Mouse (Mus musculus): Measurements from ENCODE around the gene Hist1h3b.
A peak's percentile ranks its signal among the peaks of the same experiment; 100 is the strongest.

The Hist1h3b gene

DNA sequence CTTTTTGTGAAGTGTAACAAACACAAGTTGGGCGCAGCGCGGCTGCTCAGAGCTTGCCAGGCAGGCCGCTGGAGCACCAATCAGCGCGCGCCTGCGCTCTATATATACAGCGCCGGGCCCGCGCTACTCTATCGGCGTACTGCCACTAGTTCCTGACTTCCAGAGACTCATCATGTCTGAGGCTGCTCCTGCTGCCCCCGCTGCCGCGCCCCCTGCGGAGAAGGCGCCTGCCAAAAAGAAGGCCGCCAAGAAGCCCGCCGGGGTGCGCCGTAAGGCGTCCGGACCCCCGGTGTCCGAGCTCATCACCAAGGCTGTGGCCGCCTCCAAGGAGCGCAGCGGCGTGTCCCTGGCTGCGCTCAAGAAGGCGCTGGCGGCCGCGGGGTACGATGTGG is 13.4 kb upstream of the Hist1h3b start, which contains the start of gene Hist1h1c:
Hist1h1c (plus strand) TSS at position 132 of the 392 bp plus-strand sequence.
- DNase-seq (ENCODE audit: low spot score in 2 of 2) = peak; percentile 87 to 88

DNA sequence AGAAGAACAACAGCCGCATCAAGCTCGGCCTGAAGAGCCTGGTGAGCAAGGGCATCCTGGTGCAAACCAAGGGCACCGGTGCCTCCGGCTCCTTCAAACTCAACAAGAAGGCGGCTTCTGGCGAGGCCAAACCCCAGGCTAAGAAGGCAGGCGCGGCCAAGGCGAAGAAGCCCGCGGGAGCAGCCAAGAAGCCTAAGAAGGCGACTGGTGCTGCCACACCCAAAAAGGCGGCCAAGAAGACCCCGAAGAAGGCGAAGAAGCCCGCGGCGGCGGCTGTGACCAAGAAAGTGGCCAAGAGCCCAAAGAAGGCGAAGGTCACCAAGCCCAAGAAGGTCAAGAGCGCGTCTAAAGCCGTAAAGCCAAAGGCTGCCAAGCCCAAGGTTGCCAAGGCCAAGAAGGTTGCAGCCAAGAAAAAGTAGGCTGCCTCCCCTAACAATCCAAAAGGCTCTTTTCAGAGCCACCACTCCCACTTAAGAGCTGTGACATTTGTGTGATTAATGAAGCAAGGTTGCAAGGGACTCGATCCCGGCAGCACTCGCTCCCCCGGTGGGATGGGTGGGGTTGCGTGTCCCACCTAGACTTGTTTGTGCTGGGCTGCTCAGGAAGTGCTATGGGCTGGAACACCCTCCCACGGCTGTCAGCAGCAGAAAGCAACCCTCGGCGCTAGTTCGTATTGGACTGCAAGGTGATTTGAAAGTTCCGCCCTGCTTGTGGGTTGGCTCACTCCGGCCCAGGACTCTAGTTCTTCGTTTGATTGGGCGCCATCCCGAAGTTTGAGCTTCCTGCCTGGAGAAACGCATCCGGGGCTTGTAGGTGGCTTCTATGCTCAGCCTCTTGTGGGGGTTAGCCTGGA is 12.8 kb upstream of the Hist1h3b start:
- peak; percentile 89 to 91 for DNase-seq (ENCODE audit: low spot score in 2 of 2)

DNA sequence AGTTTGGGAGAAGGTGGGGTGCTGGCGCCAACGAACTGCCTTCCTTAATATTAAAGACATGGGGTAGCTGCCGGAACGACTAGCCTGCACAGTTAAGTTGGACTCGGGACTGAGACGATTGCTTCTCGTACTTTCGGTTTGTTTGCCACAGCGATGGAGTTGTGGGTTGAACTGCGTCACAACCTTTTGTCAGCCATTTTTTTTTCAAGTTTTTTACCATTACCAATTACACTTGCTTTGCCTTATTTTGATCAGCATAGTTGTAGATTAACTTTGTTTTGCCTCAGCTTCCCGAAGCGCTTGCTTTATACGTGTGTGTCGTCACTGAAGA is 12.2 kb upstream of the Hist1h3b start:
- DNase-seq (ENCODE audit: low spot score in 2 of 2) = no peak

DNA sequence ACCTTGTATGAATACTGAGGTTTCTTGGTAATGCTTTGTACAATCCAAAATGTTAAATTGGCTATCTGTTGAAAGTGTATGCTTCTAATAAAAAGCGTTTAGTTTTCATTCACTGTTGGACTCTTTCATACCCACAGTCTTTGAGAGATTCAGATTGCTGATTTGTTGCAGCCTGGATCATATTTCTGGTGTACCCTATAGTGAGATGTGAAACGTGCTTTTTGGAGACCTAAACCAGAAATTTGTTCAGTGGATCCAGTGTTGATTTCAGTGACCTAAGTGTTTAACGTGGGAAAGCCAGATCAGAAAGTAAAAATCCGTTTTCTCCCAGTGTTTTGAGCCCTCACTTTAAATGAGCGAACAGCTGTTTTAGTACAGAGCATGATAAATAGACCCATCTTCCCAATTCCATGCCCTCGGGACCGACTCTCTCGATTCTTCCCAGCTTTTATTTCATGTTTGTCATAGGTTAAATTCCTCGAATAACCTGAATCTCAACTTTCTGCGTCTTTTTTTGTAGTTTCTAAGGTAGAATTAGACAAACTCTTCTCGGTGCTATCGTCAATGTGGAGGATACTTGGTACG is 11.7 kb upstream of the Hist1h3b start:
- no peak for DNase-seq (ENCODE audit: low spot score in 2 of 2)

DNA sequence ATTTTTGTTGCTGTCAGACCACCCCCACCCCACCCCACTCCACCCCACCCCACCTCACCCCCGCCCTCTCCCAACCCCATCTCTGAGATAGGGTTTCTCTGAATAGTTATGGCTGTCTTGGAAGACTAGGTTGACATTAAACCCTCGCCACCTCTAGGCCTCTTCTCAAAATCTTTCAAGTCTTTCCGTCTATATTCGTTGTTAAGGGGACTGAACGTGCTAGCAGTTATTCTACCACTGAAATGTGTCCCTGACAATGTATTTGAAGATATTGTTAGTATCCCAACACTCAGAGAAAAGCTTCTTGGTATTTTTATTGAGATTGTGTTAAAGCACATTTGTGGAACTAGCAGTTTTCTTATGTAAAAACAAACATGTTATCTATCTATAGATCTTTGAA is 11.2 kb upstream of the Hist1h3b start:
- DNase-seq (ENCODE audit: low spot score in 2 of 2) = no peak

DNA sequence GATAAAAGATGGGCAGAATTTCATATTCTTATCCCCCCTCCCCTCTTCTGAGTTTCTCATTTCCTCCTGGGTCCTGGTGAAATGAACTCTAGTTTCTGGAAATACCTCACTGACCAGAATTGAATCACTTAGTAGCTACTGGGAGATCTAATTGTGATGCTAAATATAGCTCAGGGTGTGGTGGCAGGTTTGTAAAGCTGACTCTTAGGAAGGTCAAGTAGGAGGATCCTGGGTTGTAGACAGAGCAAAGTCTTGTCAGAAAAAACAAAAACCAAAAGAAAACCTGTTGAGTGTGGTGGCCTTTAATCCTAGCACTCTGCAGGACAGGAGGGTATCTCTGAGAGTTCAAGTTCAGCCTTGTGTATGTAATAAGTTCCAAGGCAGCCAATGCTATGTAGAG is 10.1 kb upstream of the Hist1h3b start:
- DNase-seq (ENCODE audit: low spot score in 2 of 2) = no peak

DNA sequence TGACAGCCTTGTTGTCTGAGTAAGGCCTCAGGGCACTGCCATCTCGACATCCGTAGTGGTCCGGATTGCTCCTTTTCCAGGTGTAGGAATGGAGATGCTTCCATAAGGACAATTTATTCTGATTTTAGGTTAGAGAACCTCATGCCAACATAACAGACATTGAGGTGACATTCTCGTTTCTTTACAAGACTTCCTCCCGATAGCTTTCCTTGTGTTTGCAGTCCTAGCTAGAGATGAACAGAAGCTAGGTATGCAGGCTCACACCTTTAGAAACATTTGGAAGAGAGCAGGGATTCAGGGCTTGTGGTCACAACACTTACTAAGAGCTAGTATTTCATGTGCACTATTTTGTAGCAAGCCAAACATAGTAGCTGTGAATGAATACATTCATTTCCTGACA is 8.9 kb upstream of the Hist1h3b start:
- no peak for DNase-seq (ENCODE audit: low spot score in 2 of 2)

DNA sequence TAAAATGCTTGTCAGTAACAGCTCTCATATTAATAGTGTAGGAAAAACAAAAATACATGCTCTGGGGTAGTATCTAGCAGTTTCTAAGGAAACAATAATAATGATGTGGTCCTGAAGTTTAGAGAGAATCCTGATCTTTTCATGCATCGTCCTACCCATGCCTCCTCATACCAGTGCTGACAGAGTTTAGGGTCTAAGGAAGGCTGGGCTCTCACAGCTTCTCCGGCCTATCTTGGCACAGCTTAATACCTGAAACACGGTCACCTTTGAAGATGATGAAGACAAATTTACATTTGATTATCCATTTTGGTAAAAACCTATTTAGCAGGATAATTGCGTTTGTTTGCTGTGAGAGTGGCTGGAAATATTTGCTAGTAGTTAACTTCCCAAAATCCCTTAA is 8.1 kb upstream of the Hist1h3b start:
- DNase-seq (ENCODE audit: low spot score in 2 of 2) = no peak

DNA sequence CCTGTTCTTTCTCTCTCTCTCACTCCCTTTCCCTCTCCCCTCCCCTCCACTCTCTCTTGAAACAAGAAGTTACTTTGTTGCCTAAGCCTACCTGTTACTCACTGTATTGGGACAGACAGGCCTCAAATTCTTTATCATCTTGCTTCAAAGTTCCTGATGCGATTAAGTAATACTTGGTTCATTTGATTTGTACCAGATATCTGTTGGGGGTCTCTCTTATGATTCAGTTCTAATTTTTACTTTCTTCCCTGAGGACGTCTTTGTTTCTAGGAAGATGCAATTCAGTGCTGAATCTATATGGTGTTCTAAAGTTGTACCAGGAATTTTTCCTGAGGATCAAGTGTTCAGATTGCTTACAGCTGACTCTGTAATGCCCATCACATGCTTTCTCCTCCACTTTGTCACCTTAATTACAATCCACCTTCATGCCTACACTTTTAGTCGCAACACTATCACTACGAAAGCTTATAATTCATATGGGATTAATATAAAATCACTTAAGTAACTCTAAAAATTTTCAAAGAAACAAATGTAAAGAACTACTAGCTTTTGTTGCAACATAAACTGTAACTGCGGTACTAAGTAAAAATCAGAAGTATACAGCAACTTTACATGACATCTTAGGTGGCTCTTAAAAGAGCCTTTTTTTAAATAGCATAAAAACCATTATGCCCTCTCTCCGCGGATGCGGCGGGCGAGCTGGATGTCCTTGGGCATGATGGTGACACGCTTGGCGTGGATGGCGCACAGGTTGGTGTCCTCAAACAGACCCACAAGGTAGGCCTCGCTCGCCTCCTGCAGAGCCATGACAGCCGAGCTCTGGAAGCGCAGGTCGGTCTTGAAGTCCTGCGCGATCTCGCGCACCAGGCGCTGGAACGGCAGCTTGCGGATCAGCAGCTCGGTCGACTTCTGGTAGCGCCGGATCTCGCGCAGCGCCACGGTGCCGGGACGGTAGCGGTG is 7.4 kb upstream of the Hist1h3b start:
- DNase-seq (ENCODE audit: low spot score in 2 of 2) = no peak

DNA sequence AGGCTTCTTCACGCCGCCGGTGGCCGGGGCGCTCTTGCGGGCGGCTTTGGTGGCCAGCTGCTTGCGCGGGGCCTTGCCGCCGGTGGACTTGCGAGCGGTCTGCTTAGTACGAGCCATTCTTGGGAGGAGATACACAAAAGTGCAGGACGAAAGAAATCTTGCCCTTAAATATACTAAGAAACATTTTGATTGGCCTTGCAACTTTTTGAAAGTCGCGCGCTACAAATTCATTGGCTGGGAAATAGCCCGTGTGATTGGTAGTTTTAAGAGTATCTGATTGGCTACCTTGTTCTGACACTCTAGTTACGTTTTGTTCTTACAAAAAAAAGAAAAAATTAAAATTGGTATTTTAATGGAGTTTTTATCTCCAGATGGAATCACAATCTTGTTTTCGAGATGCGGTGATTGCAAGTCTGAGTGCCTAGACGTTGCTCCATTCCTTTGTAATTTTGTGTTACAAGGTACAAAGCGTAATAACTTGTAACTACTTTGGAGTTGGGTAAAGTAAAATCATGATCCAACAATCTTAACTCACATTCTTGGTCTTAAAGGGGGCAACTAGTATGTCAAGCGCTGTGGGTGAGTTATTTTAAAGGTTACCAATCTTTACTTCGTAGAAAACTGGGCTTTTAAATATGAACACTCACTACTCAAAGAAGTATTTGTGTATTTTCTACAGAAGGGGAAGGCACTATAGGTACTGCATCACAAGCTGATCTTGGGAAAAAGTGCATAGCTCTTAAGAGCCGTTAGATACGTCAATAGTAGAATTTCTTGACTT is 6.5 kb upstream of the Hist1h3b start, which contains the start of gene Hist1h3c:
Hist1h3c (minus strand) TSS at position 222 of the 781 bp plus-strand sequence.
- DNase-seq (ENCODE audit: low spot score in 2 of 2) = peak; percentile 62 to 84

DNA sequence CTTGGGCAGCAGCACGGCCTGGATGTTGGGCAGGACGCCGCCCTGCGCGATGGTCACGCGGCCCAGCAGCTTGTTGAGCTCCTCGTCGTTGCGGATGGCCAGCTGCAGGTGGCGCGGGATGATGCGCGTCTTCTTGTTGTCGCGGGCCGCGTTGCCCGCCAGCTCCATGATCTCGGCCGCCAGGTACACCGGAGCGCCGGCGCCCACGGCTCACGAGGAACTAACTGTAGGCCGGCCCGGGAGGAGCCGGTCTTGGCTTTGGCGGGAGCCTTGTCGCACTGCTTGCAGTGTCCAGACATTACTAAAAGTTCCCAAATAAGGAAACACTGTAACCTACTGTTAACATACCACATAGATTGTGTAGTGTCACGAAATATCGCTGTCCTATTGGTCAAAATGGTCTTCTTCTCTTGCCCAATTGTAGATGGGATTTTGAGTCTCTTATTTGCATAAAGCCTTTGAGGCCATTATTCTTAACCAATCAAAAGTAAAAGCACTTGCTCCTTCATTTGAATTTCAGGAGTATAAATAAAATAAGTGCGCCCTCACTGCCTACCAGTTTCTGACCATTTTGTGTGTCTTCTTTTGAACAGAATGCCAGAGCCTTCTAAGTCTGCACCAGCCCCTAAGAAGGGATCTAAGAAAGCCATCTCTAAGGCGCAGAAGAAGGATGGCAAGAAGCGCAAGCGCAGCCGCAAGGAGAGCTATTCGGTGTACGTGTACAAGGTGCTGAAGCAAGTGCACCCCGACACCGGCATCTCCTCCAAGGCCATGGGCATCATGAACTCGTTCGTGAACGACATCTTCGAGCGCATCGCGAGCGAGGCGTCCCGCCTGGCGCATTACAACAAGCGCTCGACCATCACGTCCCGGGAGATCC is 5.6 kb upstream of the Hist1h3b start, which contains the start of gene Hist1h2bb:
Hist1h2bb (plus strand) TSS at position 534 of the 880 bp plus-strand sequence.
- DNase-seq (ENCODE audit: low spot score in 2 of 2) = peak; percentile 71 to 77

DNA sequence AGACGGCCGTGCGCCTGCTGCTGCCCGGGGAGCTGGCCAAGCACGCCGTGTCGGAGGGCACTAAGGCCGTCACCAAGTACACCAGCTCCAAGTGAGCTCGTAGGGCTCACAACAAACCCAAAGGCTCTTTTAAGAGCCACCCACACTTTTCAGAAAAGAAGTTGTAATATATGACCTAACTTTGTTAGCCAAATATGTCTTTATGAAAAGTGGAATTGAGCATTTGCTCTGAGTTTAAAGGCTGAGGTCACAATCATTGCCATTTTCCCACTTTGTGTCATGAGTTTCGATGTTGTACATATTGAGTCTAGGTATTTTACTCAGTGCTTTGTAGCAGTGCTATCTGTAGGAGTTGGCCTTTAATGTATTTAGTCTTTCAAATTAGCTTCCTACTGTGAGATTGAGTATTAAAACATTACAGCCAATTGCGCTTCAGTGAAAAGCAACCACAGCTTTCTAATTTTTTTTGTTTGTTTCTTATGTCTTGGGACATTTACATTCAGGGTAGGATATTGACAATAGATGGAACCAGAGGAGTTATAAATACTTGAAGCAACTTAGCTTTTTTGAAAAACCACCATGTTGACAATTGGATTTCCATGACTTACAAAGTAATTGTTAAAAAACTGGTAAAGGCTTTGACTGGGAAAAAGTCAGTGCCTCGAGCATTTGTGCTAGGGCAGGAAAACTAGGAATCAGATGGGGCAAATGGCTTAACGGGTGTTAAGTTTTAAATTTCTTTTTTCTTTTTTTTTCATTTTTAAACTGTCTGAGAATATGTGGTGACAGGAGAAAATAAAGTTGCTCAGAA is 4.8 kb upstream of the Hist1h3b start:
- DNase-seq (ENCODE audit: low spot score in 2 of 2) = no peak

DNA sequence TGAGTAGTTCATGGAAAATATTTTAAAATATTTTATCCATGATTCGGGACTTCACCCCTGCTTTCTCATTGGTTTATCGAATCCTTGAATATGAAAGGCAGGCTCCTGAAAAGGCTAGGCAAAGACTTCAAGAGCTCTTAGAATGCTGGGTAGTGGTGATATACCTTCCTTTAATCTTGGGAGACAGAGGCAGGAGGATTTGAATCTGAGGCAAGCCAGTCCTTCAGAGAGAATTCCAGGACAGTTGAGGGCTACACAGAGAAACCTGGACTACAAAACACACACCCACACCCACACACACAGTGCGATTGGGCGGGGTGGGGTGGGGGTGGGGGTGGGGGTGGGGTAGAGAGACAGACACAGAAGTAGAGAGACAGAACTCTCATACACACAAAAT is 4.2 kb upstream of the Hist1h3b start:
- no peak for DNase-seq (ENCODE audit: low spot score in 2 of 2)

DNA sequence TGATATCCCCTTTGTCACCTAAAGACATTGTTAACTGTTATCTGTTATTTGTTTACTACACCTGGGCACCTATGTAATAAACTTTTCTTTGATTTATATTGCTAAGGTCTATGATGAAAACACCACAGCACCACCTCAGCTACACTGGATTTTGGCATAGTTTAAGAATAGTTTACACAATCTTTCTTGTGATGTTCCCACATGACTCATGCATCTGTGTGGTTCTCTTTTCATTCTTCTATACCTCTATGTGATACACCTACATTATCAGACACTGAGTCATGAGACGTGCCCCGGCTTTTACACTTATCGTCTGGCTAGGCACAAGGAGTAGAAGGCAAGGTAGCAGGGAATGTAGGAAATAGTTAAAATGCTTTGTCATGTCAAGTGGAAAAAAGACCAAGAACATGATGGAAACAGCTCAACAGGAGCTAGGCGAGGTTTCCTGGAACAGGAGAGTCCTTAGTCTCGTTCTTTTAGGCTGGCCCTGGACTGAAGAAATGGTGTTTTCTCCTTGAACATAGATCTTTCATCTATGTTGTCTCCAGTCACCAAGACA is 2.4 kb upstream of the Hist1h3b start:
- DNase-seq (ENCODE audit: low spot score in 2 of 2) = no peak

DNA sequence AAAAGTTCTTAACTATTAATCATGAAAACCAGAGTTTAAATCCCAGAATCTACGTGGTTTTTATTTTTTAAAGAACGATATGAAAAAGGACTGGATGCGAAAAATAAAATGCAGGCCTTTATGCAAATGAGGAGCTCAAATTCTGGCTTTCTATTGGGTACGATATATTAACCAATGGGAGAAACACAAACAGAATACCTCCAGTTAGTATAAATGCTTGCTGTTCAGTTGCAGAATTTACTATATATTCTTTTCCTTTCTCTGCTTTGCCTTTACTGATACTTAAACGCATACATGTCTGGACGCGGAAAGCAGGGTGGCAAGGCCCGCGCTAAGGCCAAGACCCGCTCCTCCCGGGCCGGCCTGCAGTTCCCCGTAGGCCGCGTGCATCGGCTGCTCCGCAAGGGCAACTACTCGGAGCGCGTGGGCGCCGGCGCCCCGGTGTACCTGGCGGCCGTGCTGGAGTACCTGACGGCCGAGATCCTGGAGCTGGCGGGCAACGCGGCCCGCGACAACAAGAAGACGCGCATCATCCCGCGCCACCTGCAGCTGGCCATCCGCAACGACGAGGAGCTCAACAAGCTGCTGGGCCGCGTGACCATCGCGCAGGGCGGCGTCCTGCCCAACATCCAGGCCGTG is 1.1 kb upstream of the Hist1h3b start, which contains the start of gene Hist1h2ab:
Hist1h2ab (plus strand) TSS at position 288 of the 639 bp plus-strand sequence.
- peak in 1 of 2 experiments; percentile 43 for DNase-seq (ENCODE audit: low spot score in 2 of 2)

DNA sequence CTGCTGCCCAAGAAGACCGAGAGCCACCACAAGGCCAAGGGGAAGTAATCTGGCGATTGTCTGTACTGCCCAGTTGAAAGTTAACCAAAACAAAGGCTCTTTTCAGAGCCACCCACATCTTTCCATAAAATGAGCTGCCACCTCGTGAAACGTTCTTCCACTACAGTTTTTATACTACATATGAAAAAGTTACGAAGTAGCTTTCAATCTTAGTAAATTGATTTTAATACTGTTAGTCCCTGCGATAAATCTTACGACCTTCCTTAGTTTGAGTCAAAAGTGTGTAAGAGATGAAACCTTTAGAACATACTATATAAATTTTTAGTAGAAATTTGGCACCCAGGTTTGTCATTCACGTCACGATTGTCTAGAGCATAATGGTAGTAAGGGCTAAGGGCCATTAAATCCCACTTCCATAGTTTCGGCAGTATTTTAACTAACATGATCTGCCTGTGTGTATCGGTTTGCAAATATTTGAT is 550 bp upstream of the Hist1h3b start:
- DNase-seq (ENCODE audit: low spot score in 2 of 2) = no peak

DNA sequence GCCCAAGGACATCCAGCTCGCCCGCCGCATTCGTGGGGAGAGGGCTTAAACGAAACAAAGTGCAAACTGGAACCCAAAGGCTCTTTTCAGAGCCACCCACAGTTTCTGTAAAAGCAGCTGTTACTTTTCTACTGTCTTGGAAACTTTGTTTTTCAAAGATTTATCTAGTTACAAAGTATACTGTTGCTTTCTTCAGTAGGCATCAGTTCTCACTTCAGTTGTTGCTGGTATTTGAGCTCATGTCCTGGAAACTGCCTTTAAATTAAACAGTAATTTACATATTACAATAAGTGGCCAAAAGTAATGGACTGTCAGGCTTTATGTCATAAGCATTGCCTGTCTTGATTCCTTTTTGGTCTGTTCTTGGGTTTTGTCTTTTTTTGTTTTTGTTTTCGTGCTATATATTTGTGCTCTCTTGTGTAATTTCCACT is 690 bp downstream of the Hist1h3b start:
- no peak for DNase-seq (ENCODE audit: low spot score in 2 of 2)
